Mouse (Mus musculus): ENCODE data around the gene S100a13.

Gene S100a13

GRCm38 (mm10) chr3:90560008-90560628, 45.9 kb downstream of the S100a13 start, which contains the start of gene S100a3:
TSS of gene S100a3 (plus strand) at chr3:90560578.
- no peak for DNase-seq

Data from cerebellum, postnatal 36 days (tissue).